Mouse (Mus musculus): ENCODE measurements around the gene Eefsec.

Eefsec gene

DNA sequence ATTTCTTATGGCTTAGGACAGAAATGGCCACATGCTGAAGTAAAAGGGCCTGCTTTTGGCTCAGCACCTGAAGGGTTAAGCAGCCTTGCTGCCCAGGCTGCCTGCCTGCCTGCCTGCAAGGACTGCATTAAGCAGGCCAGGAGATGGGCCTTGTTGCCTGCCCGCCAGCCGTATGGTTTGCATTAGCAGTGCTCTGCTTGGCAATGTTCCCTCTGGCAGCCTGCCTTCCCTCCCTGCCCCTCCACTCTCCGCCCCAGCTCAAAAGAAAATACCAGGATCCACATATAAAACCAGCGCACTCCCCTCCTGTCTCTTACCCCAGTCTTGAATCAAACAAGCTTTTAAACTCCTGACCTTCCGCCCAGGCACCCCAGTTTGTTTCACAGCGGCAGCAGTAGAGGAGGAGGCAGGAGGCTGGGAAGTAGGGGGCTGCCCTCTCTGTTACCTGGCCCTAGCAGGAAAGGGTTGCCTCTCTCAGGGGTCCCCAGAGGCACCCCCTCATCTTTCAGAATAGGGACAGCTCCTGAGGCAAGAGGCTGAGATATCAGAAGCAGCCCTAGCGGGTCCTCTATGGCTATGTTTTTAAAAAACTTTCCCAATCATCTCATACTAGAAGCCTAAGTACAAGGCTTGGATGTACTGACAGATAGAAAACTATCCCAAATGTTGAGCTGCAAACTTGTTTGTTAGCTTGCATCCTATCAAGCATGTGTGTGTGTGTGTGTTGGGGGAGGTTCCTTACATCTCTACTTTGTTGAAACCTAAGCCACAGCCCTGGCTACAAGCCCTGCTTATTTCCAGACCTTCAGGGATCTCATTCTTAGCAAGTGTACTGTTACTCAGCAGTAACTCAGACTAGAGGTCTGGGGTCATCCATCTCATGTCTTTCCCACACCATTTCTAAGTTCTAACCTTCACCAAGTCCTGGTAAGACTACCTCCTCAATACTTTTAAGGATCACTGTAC lies 102.6 kb downstream of the Eefsec start:
- peak; percentile 45 for DNase-seq (ENCODE audit: low spot score)

- DNase-seq (ENCODE audit: low spot score): no peak
These were observed 103.4 kb downstream of the Eefsec start for GRCm38 (mm10) chr6:88342965-88343364.

DNA sequence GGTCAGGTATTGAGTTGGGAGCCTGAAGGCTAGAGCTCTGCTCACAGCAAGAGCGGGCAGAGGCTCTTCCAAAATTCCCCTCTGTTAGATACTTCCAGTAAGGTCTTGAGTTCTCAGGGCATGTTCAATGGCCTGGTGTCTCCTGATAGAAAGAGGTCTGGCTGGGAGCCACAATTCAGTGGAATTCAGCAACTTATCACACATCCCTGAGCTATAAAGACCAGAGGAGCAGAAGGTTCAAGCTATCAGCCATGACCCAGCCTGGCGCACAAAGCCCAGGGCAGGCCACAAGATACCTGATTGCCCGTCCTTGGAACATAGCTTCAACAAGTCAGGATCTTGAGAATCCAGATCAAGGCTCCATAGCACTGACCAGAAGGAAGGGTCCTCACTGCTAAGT lies 105.2 kb downstream of the Eefsec start:
- no peak for DNase-seq (ENCODE audit: low spot score)

- no peak for DNase-seq (ENCODE audit: low spot score)
These were observed 105.6 kb downstream of the Eefsec start for GRCm38 (mm10) chr6:88340761-88341160.

DNA sequence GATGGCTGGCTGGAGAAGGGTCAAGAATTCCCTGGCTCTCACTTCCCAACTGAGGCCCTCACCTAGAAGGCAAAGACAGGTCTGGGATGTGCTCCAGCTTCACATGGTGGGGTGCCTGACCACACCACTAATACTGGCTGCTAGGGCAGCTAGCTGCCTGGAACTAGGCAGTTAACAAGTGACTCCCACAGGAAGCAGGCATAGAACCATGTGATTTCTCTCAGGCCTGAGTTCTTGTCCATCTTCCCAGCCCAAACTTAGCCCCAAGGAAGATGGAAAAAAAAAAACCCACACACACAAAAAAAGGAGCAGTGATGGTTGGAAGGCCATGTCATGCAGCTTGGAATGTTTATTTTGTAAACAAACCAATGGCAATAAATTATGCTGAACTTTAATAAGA lies 117.0 kb downstream of the Eefsec start:
- DNase-seq (ENCODE audit: low spot score): no peak

- DNase-seq (ENCODE audit: low spot score): no peak
These were observed 124.5 kb downstream of the Eefsec start for GRCm38 (mm10) chr6:88321879-88322278.

DNA sequence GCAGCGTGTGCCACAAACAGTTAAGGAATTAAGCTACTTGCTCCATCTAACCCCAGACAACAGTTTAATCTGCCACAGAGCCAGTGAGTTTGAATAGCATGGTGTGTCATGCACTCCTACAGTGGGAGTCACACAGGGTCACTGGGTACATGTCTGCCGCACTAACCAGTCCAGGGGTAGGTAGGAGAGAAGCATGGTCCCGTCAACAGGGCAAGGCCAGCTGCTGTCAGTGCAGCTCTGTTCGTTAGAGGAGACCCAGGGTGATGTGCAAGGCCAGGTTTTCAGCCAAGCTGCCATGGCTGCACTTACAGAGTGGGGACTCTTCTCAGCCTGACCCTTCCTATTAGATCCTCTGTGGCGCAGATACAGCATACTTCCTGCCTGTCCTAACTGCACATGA lies 125.1 kb downstream of the Eefsec start:
- no peak for DNase-seq (ENCODE audit: low spot score)

GRCm38 (mm10) chr6:88319735-88320134 lies 126.6 kb downstream of the Eefsec start:
- DNase-seq (ENCODE audit: low spot score): no peak

DNA sequence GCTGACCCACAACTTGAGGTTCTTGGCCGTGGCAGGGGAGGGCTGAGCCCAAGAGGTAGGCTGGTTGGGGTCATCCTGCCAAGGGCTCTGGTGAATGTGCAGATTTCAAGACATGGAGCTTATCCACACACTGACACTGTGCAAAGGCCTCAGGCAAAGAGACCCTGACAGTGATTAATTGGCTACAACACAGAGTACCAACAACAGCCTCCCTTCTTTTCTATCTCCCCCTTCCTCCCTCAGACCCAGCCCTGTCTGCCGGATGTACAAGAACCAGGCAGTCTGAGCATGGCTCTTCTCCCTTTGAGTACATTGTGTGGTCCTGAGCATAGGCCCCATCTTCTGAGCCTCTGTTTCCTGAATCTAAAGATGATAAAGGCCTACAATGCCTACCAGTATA lies 131.0 kb downstream of the Eefsec start:
- DNase-seq (ENCODE audit: low spot score): no peak

DNA sequence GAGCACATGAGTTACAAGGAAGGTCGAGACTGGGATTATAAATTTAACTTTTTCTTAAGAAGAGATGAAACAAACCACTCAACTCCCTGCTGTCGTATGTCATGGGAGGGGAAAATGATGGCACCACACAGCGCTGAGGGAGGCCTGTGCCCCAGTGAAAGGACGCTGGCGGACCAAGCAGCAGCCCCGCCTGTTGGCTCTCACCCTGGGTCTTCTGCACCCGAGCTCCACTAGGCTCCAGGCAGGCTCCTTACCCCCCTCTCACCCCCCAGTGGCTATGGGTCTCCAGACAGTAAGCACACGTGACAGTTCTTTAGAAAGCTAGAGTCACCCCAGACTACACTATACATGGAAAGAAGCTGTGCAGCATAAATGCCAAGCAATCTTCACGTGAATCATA lies 132.4 kb downstream of the Eefsec start:
- DNase-seq (ENCODE audit: low spot score): no peak

DNA sequence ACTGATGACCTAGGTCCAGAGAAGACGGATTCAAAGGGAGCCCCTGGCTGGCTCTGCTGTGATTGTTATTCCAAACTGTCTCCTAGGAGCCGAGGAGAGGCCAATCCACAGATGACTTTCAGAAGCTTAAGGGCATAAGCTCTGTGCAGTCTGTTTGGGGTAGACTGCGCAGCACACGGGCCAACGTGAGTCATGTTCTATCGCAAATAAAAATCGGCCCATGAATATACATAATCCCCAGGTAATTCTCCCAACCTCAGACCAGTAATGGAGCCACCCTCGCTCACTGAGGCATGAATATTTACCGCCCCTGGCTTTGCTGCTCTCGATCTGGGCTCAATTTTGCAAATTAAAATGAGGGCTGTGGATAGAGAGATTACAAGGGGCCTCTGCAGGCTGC lies 134.7 kb downstream of the Eefsec start:
- DNase-seq (ENCODE audit: low spot score): no peak

GRCm38 (mm10) chr6:88306100-88306746 lies 140.1 kb downstream of the Eefsec start:
- no peak for DNase-seq (ENCODE audit: low spot score)

DNA sequence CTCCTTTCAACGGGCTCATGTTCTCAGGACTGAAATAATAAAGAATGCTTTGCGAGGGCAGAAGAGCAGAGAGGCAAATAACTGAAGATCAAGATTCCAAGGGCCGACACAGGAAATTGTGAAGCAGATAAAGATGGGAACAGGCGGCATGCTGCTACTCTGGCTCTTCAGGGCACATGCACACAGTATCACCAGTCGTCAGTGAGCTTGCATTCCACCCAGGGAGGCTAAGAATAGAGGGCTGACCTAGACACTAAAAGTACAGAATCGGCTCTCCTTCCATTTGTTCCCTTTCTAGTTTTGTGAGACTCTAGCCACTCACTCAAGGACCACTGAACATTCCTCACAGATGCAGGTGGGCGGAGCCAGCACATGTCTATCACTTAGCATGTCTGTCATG lies 145.1 kb downstream of the Eefsec start:
- DNase-seq (ENCODE audit: low spot score): no peak

GRCm38 (mm10) chr6:88299491-88299890 lies 146.8 kb downstream of the Eefsec start:
- no peak for DNase-seq (ENCODE audit: low spot score)

DNA sequence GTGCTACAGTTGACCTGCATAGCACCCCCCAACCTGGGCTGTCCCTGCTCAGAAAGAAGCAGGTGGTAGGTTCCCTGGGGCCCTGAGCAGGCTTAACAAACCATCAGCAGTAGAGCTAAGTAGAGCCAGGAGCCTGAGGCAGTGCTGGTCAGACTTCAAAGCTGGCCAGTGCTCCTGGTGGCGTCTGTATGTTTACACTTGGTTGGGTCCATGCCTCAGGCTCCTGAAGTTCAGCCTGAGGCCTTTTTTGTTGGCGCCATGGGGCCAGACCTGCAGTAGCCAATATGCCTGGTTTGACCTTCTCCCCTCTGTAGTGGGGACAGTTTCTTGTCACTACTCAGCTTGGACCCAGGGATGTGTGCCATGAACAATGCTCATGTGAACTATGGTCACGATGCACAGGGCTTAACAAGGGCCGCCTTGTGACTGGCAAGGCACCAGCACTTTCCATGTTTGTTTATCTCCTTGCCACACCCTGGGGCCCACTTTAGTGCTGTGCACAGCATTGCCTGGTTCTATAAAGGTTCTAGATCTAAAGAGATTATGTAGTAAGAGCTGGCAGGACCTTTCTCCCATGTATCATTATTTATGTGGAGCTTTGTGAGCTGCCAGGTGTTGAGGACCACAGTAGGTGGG lies 153.9 kb downstream of the Eefsec start:
- no peak for DNase-seq (ENCODE audit: low spot score)

DNA sequence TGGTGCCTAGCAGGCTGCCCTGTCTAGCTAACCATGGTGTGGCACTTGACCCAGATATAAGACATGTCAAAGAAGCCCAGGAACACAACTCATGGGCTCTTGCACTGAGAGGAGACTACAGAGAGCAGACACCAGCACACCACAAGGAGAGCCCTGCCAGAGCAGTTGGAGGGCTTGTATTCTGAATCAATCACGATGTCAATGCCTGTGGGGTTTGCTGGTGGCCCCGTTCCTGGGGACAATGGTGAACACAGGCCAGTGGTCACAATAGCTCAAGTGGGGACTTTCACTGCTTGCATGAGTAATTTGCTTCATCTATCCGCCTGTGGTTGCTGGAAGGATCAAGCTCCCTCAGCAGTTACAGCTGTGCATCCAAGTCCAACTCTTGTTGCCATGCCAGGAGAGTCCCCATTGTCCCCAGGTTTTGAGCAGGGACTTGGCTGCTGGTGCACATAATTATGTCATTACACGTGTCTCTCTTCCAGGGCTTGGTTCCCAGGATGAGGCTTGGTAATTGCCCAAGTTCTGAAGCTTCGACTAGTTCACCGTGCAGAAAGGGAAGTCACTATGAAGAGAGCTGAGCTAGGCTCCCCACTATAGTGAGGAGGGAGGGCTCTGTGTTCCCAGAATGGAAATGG lies 156.1 kb downstream of the Eefsec start:
- peak; percentile 36 for DNase-seq (ENCODE audit: low spot score)

- no peak for DNase-seq (ENCODE audit: low spot score)
These were observed 168.2 kb downstream of the Eefsec start for GRCm38 (mm10) chr6:88278141-88278540.

DNA sequence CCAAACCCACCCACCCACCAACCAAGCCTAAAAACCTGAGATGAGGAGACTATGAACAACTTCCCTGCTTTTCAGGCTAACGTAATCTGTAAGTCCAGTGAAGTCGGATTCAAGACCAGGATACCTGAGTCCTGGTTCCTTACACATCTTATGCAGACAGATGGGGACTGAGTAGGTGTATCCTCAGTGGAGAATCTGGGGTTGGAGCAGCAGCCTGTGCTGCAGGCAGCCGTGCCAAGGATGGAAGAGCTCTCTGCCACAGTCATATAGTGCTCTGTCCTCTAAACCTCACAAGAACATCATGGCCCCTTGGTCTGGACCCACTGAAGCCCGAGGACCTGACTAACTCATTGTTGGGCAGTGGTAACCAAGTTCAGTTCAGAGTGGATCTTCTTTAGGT lies 169.1 kb downstream of the Eefsec start:
- DNase-seq (ENCODE audit: low spot score): no peak

DNA sequence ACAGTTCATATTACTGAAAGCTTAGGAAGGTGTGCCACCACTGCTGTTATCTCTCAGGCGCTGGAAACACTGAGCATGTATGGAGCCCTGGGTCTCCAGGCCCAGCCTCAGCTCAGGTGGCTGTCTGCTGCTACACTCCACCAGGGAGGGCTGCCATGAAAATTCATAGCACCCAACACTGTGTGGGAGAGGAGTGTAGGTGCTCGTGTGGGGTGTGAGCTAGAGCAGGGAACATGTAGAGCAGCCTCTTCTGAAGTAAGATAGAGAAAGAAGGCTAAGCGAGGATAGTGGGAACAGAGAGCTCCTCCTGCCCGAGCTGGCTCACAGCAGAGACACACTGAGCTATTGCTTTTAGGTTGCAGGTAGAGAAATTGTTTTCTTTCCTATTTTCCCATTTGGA lies 170.1 kb downstream of the Eefsec start:
- DNase-seq (ENCODE audit: low spot score): peak; percentile 13

GRCm38 (mm10) chr6:88274623-88275022 lies 171.7 kb downstream of the Eefsec start:
- DNase-seq (ENCODE audit: low spot score): no peak

- no peak for DNase-seq (ENCODE audit: low spot score)
These were observed 178.4 kb downstream of the Eefsec start for GRCm38 (mm10) chr6:88267970-88268369.

DNA sequence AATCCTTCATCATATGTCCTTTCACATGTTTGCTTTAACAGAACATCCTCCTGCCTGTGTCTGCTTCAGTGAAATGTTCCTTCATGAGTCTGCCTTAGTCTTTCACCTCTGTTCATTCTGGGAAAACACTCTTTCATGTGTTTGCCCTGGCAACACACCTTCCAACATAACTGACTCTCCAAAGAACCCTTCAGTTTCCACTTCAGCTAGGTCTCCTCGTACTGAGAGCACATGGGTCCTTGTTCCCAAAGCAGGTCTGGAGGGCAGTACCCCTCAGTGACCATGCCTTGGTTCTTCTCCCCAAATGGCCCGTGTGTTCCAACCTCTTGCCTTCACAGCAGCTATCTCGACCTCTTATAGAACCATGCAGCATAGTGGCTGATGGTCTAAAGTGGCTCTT lies 179.3 kb downstream of the Eefsec start:
- DNase-seq (ENCODE audit: low spot score): no peak
